Mouse (Mus musculus) midbrain, embryonic 10.5 days (tissue): Measurements from ENCODE around the gene Micall1. TPM values are rescaled to one million over a fixed set of nuclear protein-coding genes. Genes with fewer than 3 reads are reported as not detected.

Experiments used
- DNase-seq: peaks from one replicate; pipeline ENCODE4 v3.0.0-alpha.2; 2017; ENCODE audit warnings: low spot score
- H3K27ac ChIP-seq: fragments of 300-500 bp; sonication (generic); replicated peaks from 2 replicates; pipeline ENCODE4 v1.5.1; 2016; ENCODE audit warnings: mild to moderate bottlenecking
- H3K27me3 ChIP-seq: fragments of 300-500 bp; sonication (generic); 2 replicates; pipeline ENCODE4 v1.6.1; 2016; ENCODE audit warnings: low read depth, mild to moderate bottlenecking; ENCODE audit not compliant: poor library complexity, severe bottlenecking
- H3K36me3 ChIP-seq: fragments of 300-500 bp; sonication (generic); 2 replicates; pipeline ENCODE4 v1.6.1; 2016; ENCODE audit warnings: mild to moderate bottlenecking, moderate library complexity
- H3K4me1 ChIP-seq: fragments of 300-500 bp; sonication (generic); 2 replicates; pipeline ENCODE4 v1.6.1; 2016
- H3K4me3 ChIP-seq: fragments of 300-500 bp; sonication (generic); 2 replicates; pipeline ENCODE4 v1.5.1; 2016; ENCODE audit warnings: mild to moderate bottlenecking, moderate library complexity
- H3K9me3 ChIP-seq: fragments of 300-500 bp; sonication (generic); replicated peaks from 2 replicates; pipeline ENCODE4 v1.6.1; 2016; ENCODE audit warnings: mild to moderate bottlenecking
- WGBS: fragments of 180-500 bp; shearing (Covaris S2); methylation state at CpG from one replicate; pipeline ENCODE4 v1.1.7; 2016; 5-methylcytosine and 5-hydroxymethylcytosine counted together
- polyA plus RNA-seq: library from polyadenylated mRNA; unstranded; fragments of >200 nt; fragmentation: Nextera tagmentation; extraction: Ambion mirVana; gene quantifications from 2 replicates; pipeline ENCODE4 v1.2.1, GENCODE M21; 2016

The Micall1 gene
- polyA plus RNA-seq, 1 experiment from 2014 or later: 5.2 TPM

DNA sequence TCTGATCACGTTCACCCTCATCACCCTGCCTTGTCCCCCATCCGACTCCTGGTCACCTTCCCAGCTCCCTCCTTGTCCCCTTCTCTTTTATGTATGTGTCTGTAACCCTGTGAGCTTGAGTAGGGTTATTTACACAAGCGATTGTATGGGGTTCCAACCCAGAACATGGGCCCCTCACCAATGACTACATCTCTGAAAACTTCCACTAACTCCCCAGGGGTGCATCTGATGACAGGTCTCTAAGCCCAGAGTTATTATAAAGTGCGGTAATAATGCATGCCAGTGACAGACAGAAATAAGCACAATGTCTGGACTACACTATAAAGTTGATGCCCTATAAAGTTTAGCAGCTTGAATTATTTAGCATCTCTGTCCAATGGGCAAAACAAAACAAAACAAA lies 8.3 kb upstream of the Micall1 start:
- 81% methylated on average over 4 of the region's 4 CpGs for WGBS
- no peak for DNase-seq
- H3K4me3 ChIP-seq: no peak overlapping the region
- no peaks in the 10 kb centered on the region for H3K27me3 ChIP-seq
- H3K36me3 ChIP-seq: peaks cover 13% of the 10 kb centered on the region
- no peaks in the 10 kb centered on the region for H3K9me3 ChIP-seq
- H3K4me1 ChIP-seq: peaks cover 17% of the 10 kb centered on the region
- no peak overlapping the region for H3K27ac ChIP-seq

- H3K27me3 ChIP-seq: no peaks in the 10 kb centered on the region
- H3K9me3 ChIP-seq: no peaks in the 10 kb centered on the region
- peaks cover 2% of the 10 kb centered on the region for H3K36me3 ChIP-seq
- DNase-seq: no peak
- H3K4me1 ChIP-seq: peaks cover 15% of the 10 kb centered on the region
- no peak overlapping the region for H3K27ac ChIP-seq
- H3K4me3 ChIP-seq: no peak overlapping the region
Measured at GRCm38 (mm10) chr15:79101531-79101930, 7.2 kb upstream of the Micall1 start.

GRCm38 (mm10) chr15:79103264-79103663 lies 5.4 kb upstream of the Micall1 start:
- Histone ChIP-seq H3K27ac (no peak overlapping the region), H3K36me3 (no peaks in the 10 kb centered on the region), H3K27me3 (peaks cover 6% of the 10 kb centered on the region), H3K4me3 (no peak overlapping the region), H3K9me3 (no peaks in the 10 kb centered on the region), H3K4me1 (peaks cover 11% of the 10 kb centered on the region)
- 77% methylated on average over 10 of the region's 10 CpGs for WGBS
- DNase-seq: no peak

GRCm38 (mm10) chr15:79105804-79106203 lies 2.9 kb upstream of the Micall1 start:
- Histone ChIP-seq H3K4me3 (no peak overlapping the region), H3K27ac (no peak overlapping the region), H3K4me1 (peaks cover 31% of the 10 kb centered on the region), H3K9me3 (no peaks in the 10 kb centered on the region), H3K27me3 (peaks cover 19% of the 10 kb centered on the region), H3K36me3 (no peaks in the 10 kb centered on the region)
- no peak for DNase-seq
- WGBS: 65% methylated on average over 2 of the region's 2 CpGs

GRCm38 (mm10) chr15:79107966-79108365 lies 732 bp upstream of the Micall1 start:
- Histone ChIP-seq H3K27me3 (peaks cover 28% of the 10 kb centered on the region), H3K4me3 (peak overlapping the region; percentile 80), H3K9me3 (no peaks in the 10 kb centered on the region), H3K27ac (no peak overlapping the region; the same call in 1 of the 2 replicates), H3K36me3 (peaks cover 4% of the 10 kb centered on the region), H3K4me1 (peaks cover 31% of the 10 kb centered on the region)
- DNase-seq: peak; percentile 26
- 22% methylated on average over 7 of the region's 7 CpGs for WGBS

GRCm38 (mm10) chr15:79109321-79109934 lies 730 bp downstream of the Micall1 start:
- peaks cover 28% of the 10 kb centered on the region for H3K27me3 ChIP-seq
- peaks cover 6% of the 10 kb centered on the region for H3K36me3 ChIP-seq
- peak; percentile 68 for DNase-seq
- H3K4me3 ChIP-seq: peak overlapping the region; percentile 80
- peak overlapping the region; percentile 91 for H3K27ac ChIP-seq
- peaks cover 31% of the 10 kb centered on the region for H3K4me1 ChIP-seq
- WGBS: under 1% methylated on average over 46 of the region's 46 CpGs
- H3K9me3 ChIP-seq: no peaks in the 10 kb centered on the region

GRCm38 (mm10) chr15:79110031-79110430 lies 1.3 kb downstream of the Micall1 start:
- peaks cover 31% of the 10 kb centered on the region for H3K4me1 ChIP-seq
- WGBS: 22% methylated on average over 9 of the region's 9 CpGs
- H3K4me3 ChIP-seq: peak overlapping the region; percentile 80
- H3K27me3 ChIP-seq: peaks cover 28% of the 10 kb centered on the region
- DNase-seq: no peak
- no peak overlapping the region; the same call in 1 of the 2 replicates for H3K27ac ChIP-seq
- no peaks in the 10 kb centered on the region for H3K9me3 ChIP-seq
- H3K36me3 ChIP-seq: peaks cover 11% of the 10 kb centered on the region

DNA sequence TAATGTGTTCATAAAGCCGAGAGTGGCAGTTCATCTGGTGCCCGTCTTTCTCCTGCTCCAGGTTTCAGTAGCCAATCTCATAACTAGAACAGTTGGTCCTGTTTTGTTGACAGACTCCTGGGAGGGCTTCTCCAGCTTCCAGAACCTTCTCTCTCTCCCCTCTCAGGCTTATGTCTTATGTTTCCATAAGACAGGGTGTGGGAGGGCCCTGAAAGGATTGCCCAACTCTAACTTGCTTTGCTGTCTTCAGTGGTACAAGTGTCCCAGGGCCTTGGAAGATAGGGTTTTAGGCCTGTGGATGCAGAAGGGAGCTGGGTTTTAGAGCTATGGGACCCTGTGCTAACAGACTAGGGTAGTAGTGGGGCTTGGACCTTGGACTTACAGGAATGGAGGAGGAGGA lies 1.8 kb downstream of the Micall1 start:
- Histone ChIP-seq H3K4me1 (peaks cover 31% of the 10 kb centered on the region), H3K4me3 (peak overlapping the region; percentile 80), H3K27ac (no peak overlapping the region), H3K27me3 (peaks cover 28% of the 10 kb centered on the region), H3K9me3 (no peaks in the 10 kb centered on the region), H3K36me3 (peaks cover 15% of the 10 kb centered on the region)
- no peak for DNase-seq
- WGBS: 64% methylated on average over 2 of the region's 2 CpGs

DNA sequence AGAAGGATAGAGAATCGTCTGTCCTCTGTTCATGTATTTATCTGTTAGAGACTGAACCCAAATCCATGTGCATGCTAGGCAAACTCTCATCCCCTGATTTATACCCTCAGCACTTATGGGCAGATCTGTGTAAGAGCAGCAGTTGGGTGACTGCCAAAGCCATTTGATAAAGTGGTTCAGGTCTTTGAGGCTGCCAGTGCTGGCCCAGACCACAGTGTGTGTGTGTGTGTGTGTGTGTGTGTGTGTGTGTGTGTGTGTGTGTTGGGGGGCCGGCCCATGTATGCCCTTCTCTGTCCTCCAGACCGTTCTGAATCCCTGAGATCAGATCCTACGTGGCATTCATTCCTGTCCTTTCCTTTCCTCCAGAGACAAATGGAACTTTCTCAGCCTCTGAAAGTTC lies 3.1 kb downstream of the Micall1 start:
- no peak overlapping the region for H3K4me3 ChIP-seq
- peaks cover 31% of the 10 kb centered on the region for H3K4me1 ChIP-seq
- 88% methylated on average over 4 of the region's 4 CpGs for WGBS
- peaks cover 15% of the 10 kb centered on the region for H3K36me3 ChIP-seq
- H3K27me3 ChIP-seq: peaks cover 28% of the 10 kb centered on the region
- no peak for DNase-seq
- no peak overlapping the region for H3K27ac ChIP-seq
- no peaks in the 10 kb centered on the region for H3K9me3 ChIP-seq

GRCm38 (mm10) chr15:79115276-79115675 lies 6.6 kb downstream of the Micall1 start:
- peaks cover 6% of the 10 kb centered on the region for H3K4me1 ChIP-seq
- H3K27me3 ChIP-seq: peaks cover 14% of the 10 kb centered on the region
- H3K27ac ChIP-seq: no peak overlapping the region
- no peak for DNase-seq
- no peak overlapping the region for H3K4me3 ChIP-seq
- 75% methylated on average over 5 of the region's 5 CpGs for WGBS
- H3K36me3 ChIP-seq: peaks cover 39% of the 10 kb centered on the region
- no peaks in the 10 kb centered on the region for H3K9me3 ChIP-seq

DNA sequence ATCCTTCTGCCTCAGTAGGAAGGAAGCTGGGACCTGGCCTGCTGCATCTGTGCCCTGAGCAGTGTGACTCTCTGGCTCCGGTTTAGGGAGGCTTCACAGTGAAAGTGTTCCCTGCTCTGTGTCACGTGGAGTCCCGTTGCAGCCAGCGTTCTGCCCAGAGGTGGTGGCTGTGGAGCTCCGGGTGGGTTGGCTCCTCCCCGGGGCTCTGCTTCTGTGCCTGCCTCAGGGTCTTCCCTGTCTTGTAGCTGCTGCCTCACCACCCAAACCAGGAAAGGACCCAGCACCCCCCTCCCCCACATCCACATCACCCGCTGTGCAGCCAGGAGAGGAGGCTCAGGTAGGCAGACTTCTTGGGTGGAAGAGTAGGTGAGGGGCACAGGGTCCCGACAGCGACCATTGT lies 10.8 kb downstream of the Micall1 start:
- H3K36me3 ChIP-seq: peaks cover 62% of the 10 kb centered on the region
- no peak overlapping the region for H3K4me3 ChIP-seq
- no peak for DNase-seq
- H3K9me3 ChIP-seq: no peaks in the 10 kb centered on the region
- WGBS: 86% methylated on average over 9 of the region's 9 CpGs
- no peak overlapping the region for H3K27ac ChIP-seq
- no peaks in the 10 kb centered on the region for H3K4me1 ChIP-seq
- H3K27me3 ChIP-seq: no peaks in the 10 kb centered on the region

DNA sequence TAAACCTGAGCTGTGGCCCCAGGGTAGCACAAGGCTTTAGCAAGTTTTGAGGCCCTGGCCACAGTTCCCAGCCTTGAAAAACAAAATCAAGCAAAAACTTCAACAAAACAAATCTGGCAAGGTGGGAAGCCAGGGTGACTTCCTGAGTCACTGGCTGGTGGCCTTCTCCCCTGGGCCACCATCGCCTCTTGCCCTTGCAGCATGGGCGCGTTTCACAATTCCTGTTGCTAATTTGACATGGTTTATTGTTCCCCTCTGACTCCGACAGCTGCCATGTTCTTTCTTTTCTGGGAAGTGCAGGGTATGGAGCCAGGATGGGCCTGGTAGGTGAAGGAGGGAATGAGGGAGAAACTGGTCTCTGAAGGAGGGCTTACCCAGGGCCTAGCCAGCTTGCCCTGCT lies 13.4 kb downstream of the Micall1 start:
- DNase-seq: no peak
- H3K4me1 ChIP-seq: no peaks in the 10 kb centered on the region
- H3K36me3 ChIP-seq: peaks cover 75% of the 10 kb centered on the region
- no peaks in the 10 kb centered on the region for H3K9me3 ChIP-seq
- H3K27me3 ChIP-seq: no peaks in the 10 kb centered on the region
- no peak overlapping the region for H3K27ac ChIP-seq
- 87% methylated on average over 4 of the region's 4 CpGs for WGBS
- no peak overlapping the region for H3K4me3 ChIP-seq

GRCm38 (mm10) chr15:79122546-79122945 lies 13.8 kb downstream of the Micall1 start:
- peaks cover 75% of the 10 kb centered on the region for H3K36me3 ChIP-seq

DNA sequence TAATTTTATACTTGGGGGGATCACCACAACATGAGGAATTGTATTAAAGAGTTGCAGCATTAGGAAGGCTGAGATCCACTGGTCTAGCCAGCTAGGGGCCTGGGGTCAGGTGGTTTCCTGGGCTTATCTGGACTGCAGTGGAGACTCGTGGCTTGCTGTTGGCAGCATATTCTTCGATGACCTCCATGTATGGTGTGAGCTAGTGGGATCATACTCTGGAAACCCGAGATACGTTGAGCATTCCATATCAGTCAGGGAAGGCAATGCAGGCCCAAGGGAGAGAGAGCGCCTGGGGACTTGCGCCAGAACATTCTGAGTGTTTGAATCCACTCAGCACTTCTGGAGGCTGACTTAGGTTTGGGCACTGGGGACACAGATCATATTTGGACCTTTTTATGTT lies 15.1 kb downstream of the Micall1 start:
- Histone ChIP-seq H3K4me3 (no peak overlapping the region), H3K27ac (no peak overlapping the region), H3K4me1 (no peaks in the 10 kb centered on the region), H3K9me3 (no peaks in the 10 kb centered on the region), H3K27me3 (no peaks in the 10 kb centered on the region), H3K36me3 (peaks cover 77% of the 10 kb centered on the region)
- 89% methylated on average over 6 of the region's 6 CpGs for WGBS
- no peak for DNase-seq

More at GRCm38 (mm10) chr15:79122546-79122945, 13.8 kb downstream of the Micall1 start:
- no peaks in the 10 kb centered on the region for H3K4me1 ChIP-seq
- 87% methylated on average over 13 of the region's 13 CpGs for WGBS
- H3K4me3 ChIP-seq: no peak overlapping the region
- DNase-seq: no peak
- no peaks in the 10 kb centered on the region for H3K9me3 ChIP-seq
- no peaks in the 10 kb centered on the region for H3K27me3 ChIP-seq
- H3K27ac ChIP-seq: no peak overlapping the region
